Mouse (Mus musculus) olfactory bulb, adult 2 months (tissue): ENCODE data around the gene Zfp408. TPM values are rescaled to one million over a fixed set of nuclear protein-coding genes. Genes with fewer than 3 reads are reported as not detected.
"Not testable (repeated sequence)": the region's sequence is repeated elsewhere in the genome, so short reads cannot be mapped to it uniquely, and the experiment has no call there.

Source experiments
- H3K27ac ChIP-seq: fragments of 200-500 bp; 2 replicates; pipeline ENCODE4 v1.5.1; 2012; ENCODE audit warnings: low read depth, low read length; ENCODE audit not compliant: insufficient read depth
- H3K4me1 ChIP-seq: fragments of 200-500 bp; 2 replicates; pipeline ENCODE4 v1.6.1; 2012; ENCODE audit warnings: low read length; ENCODE audit not compliant: control insufficient read depth, insufficient read depth
- H3K4me3 ChIP-seq: fragments of 200-500 bp; 2 replicates; pipeline ENCODE4 v1.5.1; 2012; ENCODE audit warnings: mild to moderate bottlenecking, low read depth, low read length, moderate library complexity; ENCODE audit not compliant: insufficient read depth
- CTCF ChIP-seq: fragments of 200-500 bp; IDR thresholded peaks from 2 replicates; pipeline ENCODE4 v1.5.1; 2012; ENCODE audit warnings: low read depth, mild to moderate bottlenecking, low read length, moderate library complexity; ENCODE audit not compliant: insufficient read depth
- POLR2A ChIP-seq: fragments of 200-500 bp; IDR thresholded peaks from 2 replicates; pipeline ENCODE4 v1.6.1; 2012; ENCODE audit warnings: mild to moderate bottlenecking, low read depth, low read length, moderate library complexity; ENCODE audit not compliant: insufficient read depth
- WGBS: fragments of 180-500 bp; shearing (Covaris S2); methylation state at CpG from one replicate; pipeline ENCODE4 v1.1.7; 2018; 5-methylcytosine and 5-hydroxymethylcytosine counted together
- polyA plus RNA-seq: library from polyadenylated mRNA; stranded (reverse); fragments of >200 nt; gene quantifications from 2 replicates; pipeline ENCODE4 v1.2.4, GENCODE M21; 2012; ENCODE audit warnings: low replicate concordance; ENCODE audit not compliant: missing spikeins, insufficient read depth, insufficient read length

Zfp408 gene
- polyA plus RNA-seq, 1 experiment: not detected

GRCm38 (mm10) chr2:91632316-91632715, 17.3 kb downstream of the Zfp408 start:
- TF ChIP-seq POLR2A (no peak), CTCF (no peak)
- 0 out of 2 replicates have a peak, but pooled peaks cover 4% of the 10 kb centered on the region for H3K4me1 ChIP-seq
- 88% methylated on average over 5 of the region's 5 CpGs for WGBS
- no peak overlapping the region for H3K4me3 ChIP-seq
- no peak overlapping the region for H3K27ac ChIP-seq

- WGBS: 83% methylated on average over 5 of the region's 5 CpGs
- no peak for TF ChIP-seq CTCF
- TF ChIP-seq POLR2A: no peak
- H3K4me1 ChIP-seq: 0 out of 2 replicates have a peak, but pooled peaks cover 4% of the 10 kb centered on the region
- H3K27ac ChIP-seq: no peak overlapping the region
- H3K4me3 ChIP-seq: no peak overlapping the region
Measured at GRCm38 (mm10) chr2:91631826-91632225, 17.8 kb downstream of the Zfp408 start.

GRCm38 (mm10) chr2:91630384-91630783, 19.2 kb downstream of the Zfp408 start:
- 0 out of 2 replicates have a peak, but pooled peaks cover 4% of the 10 kb centered on the region for H3K4me1 ChIP-seq
- no peak overlapping the region for H3K4me3 ChIP-seq
- 94% methylated on average over 12 of the region's 12 CpGs for WGBS
- H3K27ac ChIP-seq: no peak overlapping the region
- TF ChIP-seq CTCF (no peak), POLR2A (no peak)

- H3K27ac ChIP-seq: no peak overlapping the region
- 0 out of 2 replicates have a peak, but pooled peaks cover 4% of the 10 kb centered on the region for H3K4me1 ChIP-seq
- H3K4me3 ChIP-seq: no peak overlapping the region
- WGBS: 71% methylated on average over 18 of the region's 18 CpGs
- TF ChIP-seq POLR2A (no peak), CTCF (no peak)
Measured at GRCm38 (mm10) chr2:91629682-91630081, 19.9 kb downstream of the Zfp408 start.

- H3K4me3 ChIP-seq: no peak overlapping the region
- H3K27ac ChIP-seq: no peak overlapping the region
- 88% methylated on average over 8 of the region's 8 CpGs for WGBS
- 0 out of 2 replicates have a peak, but pooled peaks cover 4% of the 10 kb centered on the region for H3K4me1 ChIP-seq
- TF ChIP-seq CTCF: no peak
- no peak for TF ChIP-seq POLR2A
Measured at GRCm38 (mm10) chr2:91628171-91628570, 21.4 kb downstream of the Zfp408 start.

- TF ChIP-seq POLR2A (no peak), CTCF (no peak)
- 0 out of 2 replicates have a peak, but pooled peaks cover 4% of the 10 kb centered on the region for H3K4me1 ChIP-seq
- no peak overlapping the region for H3K27ac ChIP-seq
- no peak overlapping the region for H3K4me3 ChIP-seq
- WGBS: 79% methylated on average over 5 of the region's 5 CpGs
Measured at GRCm38 (mm10) chr2:91627486-91627885, 22.1 kb downstream of the Zfp408 start.

GRCm38 (mm10) chr2:91623366-91623765, 26.2 kb downstream of the Zfp408 start:
- not testable (repeated sequence) for H3K4me3 ChIP-seq, H3K4me1 ChIP-seq, H3K27ac ChIP-seq
- 92% methylated on average over 7 of the region's 7 CpGs for WGBS

GRCm38 (mm10) chr2:91622356-91622755, 27.2 kb downstream of the Zfp408 start:
- H3K27ac ChIP-seq: no peak overlapping the region
- 91% methylated on average over 5 of the region's 5 CpGs for WGBS
- no peak overlapping the region for H3K4me3 ChIP-seq
- TF ChIP-seq POLR2A (no peak), CTCF (no peak)
- H3K4me1 ChIP-seq: no peaks in the 10 kb centered on the region

- not testable (repeated sequence) for H3K4me3 ChIP-seq, H3K4me1 ChIP-seq, H3K27ac ChIP-seq
Measured at GRCm38 (mm10) chr2:91609370-91609769, 40.2 kb downstream of the Zfp408 start.

GRCm38 (mm10) chr2:91602389-91602788, 47.2 kb downstream of the Zfp408 start:
- WGBS: 86% methylated on average over 4 of the region's 4 CpGs
- H3K4me1 ChIP-seq: no peaks in the 10 kb centered on the region
- TF ChIP-seq POLR2A: no peak
- no peak for TF ChIP-seq CTCF
- H3K4me3 ChIP-seq: no peak overlapping the region
- no peak overlapping the region for H3K27ac ChIP-seq
